Mouse (Mus musculus) frontal cortex, postnatal 14 days (tissue): ENCODE results near the gene Fam198b.

Source experiments
- DNase-seq, 2 experiments: peaks; one replicate each; pipeline ENCODE4 v3.0.0; 2022; ENCODE audit warnings: low spot score in 2 of 2

The Fam198b gene

DNA sequence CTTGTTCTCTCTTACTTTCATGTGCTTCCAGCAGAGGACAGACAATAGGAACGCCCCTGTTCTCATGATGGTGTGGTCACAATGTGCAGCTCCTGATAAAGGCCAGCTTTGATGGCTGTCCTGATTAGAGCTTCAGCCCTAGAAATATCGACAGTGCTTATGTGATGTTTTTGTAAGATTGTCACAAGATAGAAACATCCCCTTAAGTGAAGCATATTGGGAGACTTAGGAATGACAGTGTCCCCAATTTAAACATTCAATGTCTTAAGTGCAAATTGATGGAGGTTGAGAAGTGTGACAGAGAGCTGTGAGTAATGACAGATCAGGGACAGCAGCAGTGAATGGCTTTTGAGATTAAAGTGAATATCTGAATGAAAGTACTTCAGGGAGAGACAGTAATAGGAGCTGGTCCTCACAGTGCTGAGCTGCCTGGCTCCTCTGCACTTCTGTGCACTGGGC, 99.7 kb downstream of the Fam198b start:
- no peak for DNase-seq

GRCm38 (mm10) chr3:79984542-79984941, 100.2 kb downstream of the Fam198b start:
- no peak for DNase-seq

GRCm38 (mm10) chr3:79989250-79989649, 104.9 kb downstream of the Fam198b start:
- no peak for DNase-seq

DNA sequence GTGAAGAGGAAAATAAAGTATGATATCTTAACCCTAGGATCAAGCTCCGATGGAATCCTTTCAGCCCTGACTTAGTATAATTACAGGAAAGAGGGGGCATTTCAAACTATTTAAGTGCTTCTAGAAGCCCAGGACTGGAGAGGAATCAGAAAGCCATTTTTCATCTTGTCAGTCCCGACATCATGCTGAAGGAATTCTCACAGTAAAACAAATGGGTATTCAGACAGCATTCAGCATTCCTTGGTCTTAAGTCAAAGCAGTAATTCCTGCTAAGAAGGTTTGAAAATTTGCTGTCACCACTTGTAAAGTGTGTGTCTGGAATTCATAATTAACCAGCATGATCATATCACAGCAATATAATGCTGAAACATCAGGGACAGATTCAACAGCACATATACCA, 105.6 kb downstream of the Fam198b start:
- DNase-seq = no peak

GRCm38 (mm10) chr3:79990480-79990879, 106.1 kb downstream of the Fam198b start:
- no peak for DNase-seq

DNA sequence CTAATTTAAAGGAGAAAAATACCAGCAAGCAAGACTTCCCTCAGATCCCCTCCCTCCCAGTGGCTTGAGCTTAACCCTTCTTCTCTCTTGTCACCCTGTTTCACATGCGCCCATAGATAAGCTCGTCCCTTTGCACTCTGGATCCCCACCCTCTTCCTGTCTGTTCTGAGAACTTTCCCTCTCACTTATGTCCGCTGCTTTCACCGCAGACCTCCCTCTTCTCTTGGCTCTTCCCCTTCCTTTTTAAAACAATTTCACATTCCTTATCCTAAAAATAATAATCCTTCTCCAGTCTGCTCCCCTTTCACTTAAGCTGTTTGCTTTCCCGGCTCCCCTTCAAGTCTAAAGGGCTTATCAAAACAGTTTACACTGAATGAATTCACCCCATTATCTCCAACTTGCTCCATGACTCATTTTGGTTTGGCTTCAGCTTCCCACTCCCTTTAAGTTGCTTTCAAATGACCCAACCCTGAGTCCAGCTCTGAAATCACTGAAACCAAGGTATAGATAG, 109.8 kb downstream of the Fam198b start:
- no peak for DNase-seq

DNA sequence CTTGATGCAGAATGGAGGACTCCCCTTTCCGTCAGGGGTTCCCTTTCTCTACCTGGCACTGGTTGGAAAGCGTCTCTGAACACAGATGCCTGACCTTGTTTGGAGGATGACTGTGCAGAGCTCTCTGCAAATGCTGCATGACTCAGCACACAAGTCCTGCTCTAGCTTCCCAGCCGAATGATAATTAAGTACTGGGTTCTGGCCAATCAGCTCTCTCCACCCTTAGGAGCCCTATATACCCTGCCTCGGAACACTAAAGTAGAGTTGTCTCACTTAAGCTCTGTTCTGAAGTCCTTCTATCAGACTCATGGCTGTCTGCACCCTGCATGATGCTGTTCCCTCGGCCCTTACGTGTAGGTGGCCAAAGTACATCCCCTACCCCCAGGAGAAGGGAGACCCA, 111.4 kb downstream of the Fam198b start:
- no peak for DNase-seq
